Mouse (Mus musculus) layer of hippocampus, adult 2 months (tissue): ENCODE measurements around the gene Tgfb2. TPM values are rescaled to one million over a fixed set of nuclear protein-coding genes. Genes with fewer than 3 reads are reported as not detected.

Experiments
- DNase-seq, 2 experiments: peaks; one replicate each; pipeline ENCODE4 v3.0.0; 2022; ENCODE audit warnings: low spot score in 2 of 2
- H3K27ac ChIP-seq: fragments of 200-600 bp; 2 replicates; pipeline ENCODE4 v1.8.1; 2022
- H3K4me3 ChIP-seq: fragments of 200-600 bp; 2 replicates; pipeline ENCODE4 v1.8.1; 2022; ENCODE audit warnings: mild to moderate bottlenecking
- CTCF ChIP-seq: fragments of 200-600 bp; conservative IDR thresholded peaks from 2 replicates; pipeline ENCODE4 v1.8.1; 2022; ENCODE audit warnings: antibody characterized with exemption, mild to moderate bottlenecking, moderate library complexity
- total RNA-seq, 2 experiments: library from RNA; stranded (reverse); gene quantifications; 2 replicates each; pipeline ENCODE4 v1.2.3; 2021

The Tgfb2 gene
- total RNA-seq, 2 experiments from 2014 or later = 27.0 to 35.4 TPM

GRCm38 (mm10) chr1:186696231-186696630 lies 9.6 kb downstream of the Tgfb2 start:
- Histone ChIP-seq H3K27ac (0 out of 2 replicates have a peak overlapping the region, but pooled peaks have one; percentile 57), H3K4me3 (no peak overlapping the region)
- TF ChIP-seq CTCF = no peak
- no peak for DNase-seq

GRCm38 (mm10) chr1:186695361-186695760 lies 10.4 kb downstream of the Tgfb2 start:
- no peak for DNase-seq
- TF ChIP-seq CTCF = no peak
- peak overlapping the region; percentile 57; the same call in 1 of the 2 replicates for H3K27ac ChIP-seq
- H3K4me3 ChIP-seq = no peak overlapping the region

GRCm38 (mm10) chr1:186692370-186692769 lies 13.4 kb downstream of the Tgfb2 start:
- DNase-seq = no peak
- peak; percentile 61 for TF ChIP-seq CTCF
- peak overlapping the region; percentile 32; the same call in 1 of the 2 replicates for H3K27ac ChIP-seq
- no peak overlapping the region for H3K4me3 ChIP-seq

- H3K4me3 ChIP-seq = no peak overlapping the region
- H3K27ac ChIP-seq = peak overlapping the region; percentile 32; the same call in 1 of the 2 replicates
- no peak for DNase-seq
- no peak for TF ChIP-seq CTCF
Measured at GRCm38 (mm10) chr1:186691708-186692107, 14.1 kb downstream of the Tgfb2 start.

- TF ChIP-seq CTCF = no peak
- H3K4me3 ChIP-seq = no peak overlapping the region
- no peak for DNase-seq
- H3K27ac ChIP-seq = no peak overlapping the region
Measured at GRCm38 (mm10) chr1:186684041-186684440, 21.7 kb downstream of the Tgfb2 start.

- no peak for TF ChIP-seq CTCF
- DNase-seq = no peak
- Histone ChIP-seq H3K27ac (peak overlapping the region; percentile 32; the same call in 1 of the 2 replicates), H3K4me3 (no peak overlapping the region)
Measured at GRCm38 (mm10) chr1:186682606-186683005, 23.2 kb downstream of the Tgfb2 start.

- no peak overlapping the region for H3K27ac ChIP-seq
- H3K4me3 ChIP-seq = no peak overlapping the region
- no peak for DNase-seq
- TF ChIP-seq CTCF = no peak
Measured at GRCm38 (mm10) chr1:186677614-186678013, 28.2 kb downstream of the Tgfb2 start.

GRCm38 (mm10) chr1:186676199-186676598 lies 29.6 kb downstream of the Tgfb2 start:
- no peak overlapping the region for H3K27ac ChIP-seq
- no peak for TF ChIP-seq CTCF
- H3K4me3 ChIP-seq = no peak overlapping the region
- DNase-seq = no peak

GRCm38 (mm10) chr1:186675263-186675662 lies 30.5 kb downstream of the Tgfb2 start:
- Histone ChIP-seq H3K4me3 (no peak overlapping the region), H3K27ac (no peak overlapping the region)
- DNase-seq = no peak
- TF ChIP-seq CTCF = no peak

GRCm38 (mm10) chr1:186674621-186675020 lies 31.2 kb downstream of the Tgfb2 start:
- Histone ChIP-seq H3K4me3 (no peak overlapping the region), H3K27ac (no peak overlapping the region)
- DNase-seq = no peak
- TF ChIP-seq CTCF = no peak

GRCm38 (mm10) chr1:186673166-186673565 lies 32.6 kb downstream of the Tgfb2 start:
- H3K4me3 ChIP-seq = no peak overlapping the region
- no peak for TF ChIP-seq CTCF
- H3K27ac ChIP-seq = no peak overlapping the region
- DNase-seq = no peak

- no peak for TF ChIP-seq CTCF
- Histone ChIP-seq H3K27ac (no peak overlapping the region), H3K4me3 (no peak overlapping the region)
- no peak for DNase-seq
Measured at GRCm38 (mm10) chr1:186663412-186663811, 42.4 kb downstream of the Tgfb2 start.

GRCm38 (mm10) chr1:186662996-186663395 lies 42.8 kb downstream of the Tgfb2 start:
- TF ChIP-seq CTCF = no peak
- no peak for DNase-seq
- H3K4me3 ChIP-seq = no peak overlapping the region
- no peak overlapping the region for H3K27ac ChIP-seq

- peak in 1 of 2 experiments; percentile 25 for DNase-seq
- no peak overlapping the region for H3K4me3 ChIP-seq
- H3K27ac ChIP-seq = 0 out of 2 replicates have a peak overlapping the region, but pooled peaks have one; percentile 5
- no peak for TF ChIP-seq CTCF
Measured at GRCm38 (mm10) chr1:186661206-186661921, 44.4 kb downstream of the Tgfb2 start.

- Histone ChIP-seq H3K4me3 (no peak overlapping the region), H3K27ac (no peak overlapping the region)
- DNase-seq = no peak
- TF ChIP-seq CTCF = no peak
Measured at GRCm38 (mm10) chr1:186658783-186659182, 47.0 kb downstream of the Tgfb2 start.
